Comparison of ENCODE assay signal across 28 mouse cellular contexts in the genomic region with DNA sequence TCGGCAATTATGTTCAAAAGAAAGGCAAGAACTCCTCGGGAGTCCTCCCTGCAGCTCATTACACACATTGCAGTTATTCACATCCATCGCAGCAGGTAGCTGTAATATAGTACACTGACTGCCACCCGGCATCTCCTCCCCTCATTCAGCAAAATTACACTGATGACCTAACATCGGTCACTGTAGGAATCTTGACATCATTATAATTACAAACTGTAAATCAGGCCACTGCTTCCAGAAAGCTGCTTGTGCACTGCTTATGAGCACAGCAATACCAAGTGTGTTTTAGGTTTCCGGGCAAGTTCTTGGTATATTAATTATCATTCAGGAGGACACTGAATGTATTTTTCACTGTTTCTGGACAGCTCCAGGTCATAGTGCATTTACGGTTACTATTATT.
"Had no signal": no experiment of that assay in that cellular context is flagged by ENCODE, and none has a peak within 500 bp of the region (broad histone marks: within the 10 kb centered on the region; RNA-seq: fewer than 3 reads in every experiment).

No protein-coding gene starts in this region.

- H3K4me2 ChIP-seq: embryonic facial prominence, embryonic 12.5 days; embryonic facial prominence, embryonic 13.5 days; embryonic facial prominence, embryonic 15.5 days; forebrain, embryonic 12.5 days; forebrain, embryonic 13.5 days; forebrain, embryonic 15.5 days had no signal

- H3K9ac ChIP-seq: embryonic facial prominence, embryonic 12.5 days; embryonic facial prominence, embryonic 13.5 days; embryonic facial prominence, embryonic 15.5 days; forebrain, embryonic 12.5 days; forebrain, embryonic 13.5 days; forebrain, embryonic 15.5 days; forebrain, postnatal 0 days had no signal

- H3K27me3 ChIP-seq: embryonic facial prominence, embryonic 12.5 days; embryonic facial prominence, embryonic 13.5 days; embryonic facial prominence, embryonic 15.5 days; forebrain, embryonic 12.5 days; forebrain, embryonic 13.5 days; forebrain, embryonic 15.5 days had no signal

- H3K4me3 ChIP-seq: embryonic facial prominence, embryonic 10.5 days; embryonic facial prominence, embryonic 12.5 days; embryonic facial prominence, embryonic 13.5 days; embryonic facial prominence, embryonic 15.5 days; erythroblast, embryonic 14.5 days; forebrain, embryonic 10.5 days; forebrain, embryonic 12.5 days; forebrain, embryonic 13.5 days; forebrain, embryonic 15.5 days; gastrocnemius, adult 2 months had no signal

- H3K4me1 ChIP-seq: embryonic facial prominence, embryonic 12.5 days; embryonic facial prominence, embryonic 13.5 days; embryonic facial prominence, embryonic 15.5 days; forebrain, embryonic 12.5 days; forebrain, embryonic 13.5 days; forebrain, embryonic 15.5 days had no signal

- ATAC-seq: forebrain, embryonic 13.5 days; forebrain, embryonic 14.5 days; forebrain, embryonic 15.5 days; forebrain, embryonic 16.5 days; forebrain, postnatal 0 days had no signal

- DNase-seq: cerebellum, adult 2 months; cerebellum, adult 8-10 months; cerebellum, adult 9-10 months; cerebellum, adult 9-11 months; cerebellum, postnatal 10 days; cerebellum, postnatal 14 days; cerebellum, postnatal 25 days; cerebellum, postnatal 36 days; embryo, embryonic 11 days; forebrain, postnatal 0 days; gastrocnemius, adult 2 months; gastrocnemius, postnatal 10 days; gastrocnemius, postnatal 14 days; gastrocnemius, postnatal 25 days; gastrocnemius, postnatal 36 days; heart, adult 11 months; heart, adult 18-20 months had no signal

- H3K9me3 ChIP-seq: embryonic facial prominence, embryonic 12.5 days; embryonic facial prominence, embryonic 13.5 days; embryonic facial prominence, embryonic 15.5 days; forebrain, embryonic 12.5 days; forebrain, embryonic 13.5 days; forebrain, embryonic 15.5 days had no signal

- H3K27ac ChIP-seq: embryonic facial prominence, embryonic 10.5 days; embryonic facial prominence, embryonic 12.5 days; embryonic facial prominence, embryonic 13.5 days; embryonic facial prominence, embryonic 15.5 days; forebrain, embryonic 10.5 days; forebrain, embryonic 12.5 days; forebrain, embryonic 13.5 days; forebrain, embryonic 15.5 days; gastrocnemius, adult 2 months had no signal
